Mouse (Mus musculus) liver, postnatal 0 days (tissue): ENCODE results near the gene Wnt5b.

Experiments
- CTCF ChIP-seq: sonication (generic); IDR thresholded peaks from 2 replicates; pipeline ENCODE4 v1.5.1; 2016; ENCODE audit warnings: antibody characterized with exemption, low read depth
- EP300 ChIP-seq: IDR thresholded peaks from 2 replicates; pipeline ENCODE4 v1.6.1; 2016; ENCODE audit warnings: antibody characterized with exemption, low read depth, mild to moderate bottlenecking

DNA sequence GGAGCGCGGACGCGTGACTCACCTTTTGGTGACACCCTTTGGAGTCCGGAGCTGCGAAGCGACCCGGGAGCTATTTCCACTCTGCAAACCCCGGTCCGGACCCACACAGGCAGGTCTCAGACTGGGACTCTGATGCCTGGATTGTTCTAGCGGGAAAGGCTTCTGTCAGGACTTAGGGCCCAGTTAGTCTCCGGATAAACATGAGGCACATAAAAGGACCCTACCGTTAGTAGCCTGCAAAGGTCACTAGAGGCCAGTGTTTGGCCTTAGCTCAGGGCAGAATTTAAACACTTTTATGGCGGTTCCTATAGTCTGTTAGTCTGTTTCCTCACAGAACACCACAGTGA lies 344 bp upstream of the Wnt5b start:
- TF ChIP-seq CTCF (0 out of 2 replicates have a peak, but pooled peaks have one; percentile 10), EP300 (no peak)
